Mouse (Mus musculus): ENCODE results near the gene Pkib. TPM values are rescaled to one million over a fixed set of nuclear protein-coding genes. Genes with fewer than 3 reads are reported as not detected.

The Pkib gene
- polyA plus RNA-seq, 1 experiment, result 4.0 TPM

GRCm38 (mm10) chr10:57740733-57741132 lies 109.0 kb downstream of the Pkib start:
- DNase-seq (ENCODE audit: low read depth), result no peak

- no peak for DNase-seq (ENCODE audit: low read depth)
Measured at GRCm38 (mm10) chr10:57741351-57741750, 109.6 kb downstream of the Pkib start.

- DNase-seq (ENCODE audit: low read depth), result no peak
Measured at GRCm38 (mm10) chr10:57743045-57743444, 111.3 kb downstream of the Pkib start.

- peak; percentile 24 for DNase-seq (ENCODE audit: low read depth)
Measured at GRCm38 (mm10) chr10:57743606-57744016, 111.8 kb downstream of the Pkib start.

GRCm38 (mm10) chr10:57744128-57744765 lies 112.5 kb downstream of the Pkib start:
- DNase-seq (ENCODE audit: low read depth), result peak; percentile 4

GRCm38 (mm10) chr10:57745452-57745851 lies 113.7 kb downstream of the Pkib start:
- no peak for DNase-seq (ENCODE audit: low read depth)

- peak; percentile 28 for DNase-seq (ENCODE audit: low read depth)
Measured at GRCm38 (mm10) chr10:57747127-57747526, 115.3 kb downstream of the Pkib start.

GRCm38 (mm10) chr10:57753343-57753742 lies 121.6 kb downstream of the Pkib start:
- DNase-seq (ENCODE audit: low read depth), result no peak

GRCm38 (mm10) chr10:57755201-57755736 lies 123.5 kb downstream of the Pkib start:
- no peak for DNase-seq (ENCODE audit: low read depth)

- DNase-seq (ENCODE audit: low read depth), result no peak
Measured at GRCm38 (mm10) chr10:57758999-57759398, 127.2 kb downstream of the Pkib start.

GRCm38 (mm10) chr10:57760694-57761093 lies 128.9 kb downstream of the Pkib start:
- no peak for DNase-seq (ENCODE audit: low read depth)

GRCm38 (mm10) chr10:57763044-57763443 lies 131.3 kb downstream of the Pkib start:
- DNase-seq (ENCODE audit: low read depth), result peak; percentile 22

GRCm38 (mm10) chr10:57783289-57784130 lies 151.7 kb downstream of the Pkib start:
- no peak for DNase-seq (ENCODE audit: low read depth)

- DNase-seq (ENCODE audit: low read depth), result no peak
Measured at GRCm38 (mm10) chr10:57784131-57784875, 152.5 kb downstream of the Pkib start.

- DNase-seq (ENCODE audit: low read depth), result no peak
Measured at GRCm38 (mm10) chr10:57784876-57785150, 153.0 kb downstream of the Pkib start, which contains the start of gene Fabp7. Gene Fabp7, plus strand, starts transcription at chr10:57784881.

- no peak for DNase-seq (ENCODE audit: low read depth)
Measured at GRCm38 (mm10) chr10:57785552-57785951, 153.8 kb downstream of the Pkib start.

Other genes with a start within 250 kb of the Pkib start
- 5.8 and 6.0 TPM in 2 replicates for gene Hsf2, start 145.6 kb upstream of the Pkib start, polyA plus RNA-seq (2012; rRNA removed)
- gene Serinc1, start 99.5 kb upstream of the Pkib start, polyA plus RNA-seq (2012; rRNA removed), result 93.0 and 94.6 TPM in 2 replicates
- 0.45 and 0.75 TPM in 2 replicates for gene Fabp7, start 152.9 kb downstream of the Pkib start, polyA plus RNA-seq (2012; rRNA removed)
- 81.2 and 82.3 TPM in 2 replicates for gene Smpdl3a, start 162.4 kb downstream of the Pkib start, polyA plus RNA-seq (2012; rRNA removed)

Measured in gonadal fat pad, adult 2 months (tissue).